Mouse (Mus musculus) G1E (cell line): ENCODE measurements around the gene Gm20683.

Experiments
- CTCF ChIP-seq: IDR thresholded peaks from 2 replicates; pipeline ENCODE4 v1.5.1; 2012; ENCODE audit warnings: low read depth, low read length, inconsistent platforms, mixed read lengths
- GATA1 ChIP-seq: IDR thresholded peaks from 2 replicates; pipeline ENCODE4 v1.6.1; 2012; ENCODE audit warnings: borderline replicate concordance, low read length, inconsistent platforms, mixed read lengths
- GATA2 ChIP-seq: IDR thresholded peaks from 2 replicates; pipeline ENCODE4 v1.6.1; 2012; ENCODE audit warnings: low read depth, low read length, inconsistent platforms, borderline replicate concordance
- POLR2AphosphoS5 ChIP-seq: IDR thresholded peaks from 2 replicates; pipeline ENCODE4 v1.6.1; 2012; ENCODE audit warnings: low read depth, low read length, inconsistent platforms; ENCODE audit not compliant: insufficient replicate concordance
- TAL1 ChIP-seq: conservative IDR thresholded peaks from 2 replicates; pipeline ENCODE4 v1.6.1; 2012; ENCODE audit warnings: low read depth, low read length, inconsistent platforms, mixed read lengths

DNA sequence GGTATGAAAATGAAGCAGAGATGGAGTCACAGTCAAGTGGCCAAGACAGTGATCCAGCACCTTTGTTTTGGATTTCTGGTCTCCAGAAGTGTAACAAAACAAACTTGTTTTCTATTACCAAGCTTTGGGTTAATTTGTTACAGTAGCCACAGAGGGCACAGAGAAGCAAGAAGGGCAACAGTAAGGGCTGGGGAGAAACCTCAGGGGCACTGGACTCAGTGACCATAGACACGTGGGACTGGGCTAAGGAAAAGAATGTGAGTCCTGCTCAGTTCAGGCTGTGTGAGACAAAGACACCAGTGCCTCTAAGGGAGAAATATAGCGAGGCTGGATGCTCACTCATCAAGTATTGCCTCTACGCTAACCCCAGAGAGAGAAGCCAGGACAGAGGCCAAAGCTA, 31.1 kb upstream of the Gm20683 start:
- TF ChIP-seq CTCF: no peak
- no peak for TF ChIP-seq POLR2AphosphoS5
- TF ChIP-seq GATA1: no peak
- no peak for TF ChIP-seq GATA2
- TF ChIP-seq TAL1: no peak
